Mouse (Mus musculus) bone marrow macrophage, adult 2 months (primary cell): ENCODE data around the gene Ttyh3.

Experiments used
- CTCF ChIP-seq: IDR thresholded peaks from 2 replicates; pipeline ENCODE4 v1.5.1; 2012; ENCODE audit warnings: low read depth, mild to moderate bottlenecking, low read length, moderate library complexity
- POLR2A ChIP-seq: IDR thresholded peaks from 2 replicates; pipeline ENCODE4 v1.6.1; 2012; ENCODE audit warnings: mild to moderate bottlenecking, low read depth, low read length, borderline replicate concordance

DNA sequence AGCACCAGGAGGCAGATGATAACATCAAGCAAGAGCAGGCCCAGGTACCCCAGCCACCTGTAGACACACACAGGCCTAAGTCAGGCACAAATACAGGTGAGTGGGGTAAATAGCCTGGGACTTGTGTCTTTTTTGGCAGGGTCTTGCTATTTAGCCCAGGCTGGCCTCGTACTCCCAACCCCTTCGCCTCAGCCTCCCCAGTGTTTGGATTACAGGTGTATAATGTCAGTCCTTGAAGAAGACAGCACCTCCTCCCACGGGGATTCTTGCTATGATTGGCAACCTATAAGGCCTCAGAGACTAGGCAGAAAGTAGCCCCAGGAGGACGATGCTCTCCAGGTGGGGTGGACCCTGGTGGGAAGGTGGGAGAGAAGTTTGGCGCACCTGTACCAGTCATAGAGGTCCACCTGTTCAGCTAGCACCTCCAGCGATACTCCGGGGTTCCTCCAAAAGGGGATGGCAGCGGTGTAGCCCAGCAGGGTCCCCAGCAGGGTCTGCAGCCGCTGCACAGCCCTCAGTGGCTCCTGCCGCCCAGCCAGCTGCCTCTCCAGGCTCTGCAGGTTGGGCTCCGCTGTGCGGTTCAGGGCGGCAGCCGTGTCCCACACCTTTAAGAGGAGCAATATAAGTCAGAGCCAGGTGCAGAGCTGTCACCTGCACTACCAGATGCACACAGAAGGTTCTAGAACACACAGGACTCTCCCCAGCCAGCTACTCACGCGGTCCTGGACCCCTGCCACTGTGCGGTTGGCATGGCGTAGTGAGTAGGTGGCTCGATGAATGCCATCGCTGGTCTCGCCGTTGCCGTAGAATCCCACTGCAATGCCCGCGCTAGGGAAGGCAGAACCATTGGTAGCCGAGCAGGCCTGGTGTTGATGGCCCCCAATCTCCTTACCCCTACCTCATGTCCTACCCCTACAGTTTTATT, 13.8 kb downstream of the Ttyh3 start:
- TF ChIP-seq CTCF (no peak), POLR2A (no peak)
